Mouse (Mus musculus) lung, adult 18-20 months (tissue): ENCODE data around the gene Cfap97d1.

Source experiments
- DNase-seq, 2 experiments: peaks; one replicate each; pipeline ENCODE4 v3.0.0; 2022; ENCODE audit warnings: mixed read lengths in 2 of 2

The Cfap97d1 gene

GRCm38 (mm10) chr11:102039487-102040137 lies 55.5 kb downstream of the Cfap97d1 start:
- DNase-seq = peak; percentile 32 to 63

- peak; percentile 88 to 91 for DNase-seq
Measured at GRCm38 (mm10) chr11:102040138-102040524, 56.1 kb downstream of the Cfap97d1 start.

GRCm38 (mm10) chr11:102040646-102041045 lies 56.6 kb downstream of the Cfap97d1 start:
- no peak for DNase-seq

GRCm38 (mm10) chr11:102041350-102041949 lies 57.4 kb downstream of the Cfap97d1 start, which contains the start of gene Cd300lg:
Gene Cd300lg (plus strand): TSS chr11:102041509.
- no peak for DNase-seq
